Mouse (Mus musculus) ES-Bruce4 (cell line): ENCODE data around the gene Lemd1. TPM values are rescaled to one million over a fixed set of nuclear protein-coding genes. Genes with fewer than 3 reads are reported as not detected.
A peak's percentile ranks its signal among the peaks of the same experiment; 100 is the strongest.

Experiments
- H3K27ac ChIP-seq: 2 replicates; pipeline ENCODE4 v1.5.1; 2012; ENCODE audit warnings: low read length, inconsistent platforms; ENCODE audit not compliant: insufficient read depth
- H3K27me3 ChIP-seq: 2 replicates; pipeline ENCODE4 v1.6.1; 2012; ENCODE audit warnings: mild to moderate bottlenecking, low read length, inconsistent platforms; ENCODE audit not compliant: control insufficient read depth, poor library complexity, insufficient read depth, severe bottlenecking
- H3K36me3 ChIP-seq: 2 replicates; pipeline ENCODE4 v1.6.1; 2012; ENCODE audit warnings: inconsistent platforms, mild to moderate bottlenecking, low read length, moderate library complexity; ENCODE audit not compliant: control insufficient read depth, poor library complexity, insufficient read depth, severe bottlenecking
- H3K4me1 ChIP-seq: one replicate; pipeline ENCODE4 v1.8.1; 2011; ENCODE audit warnings: low read length; ENCODE audit not compliant: control insufficient read depth, insufficient read depth
- H3K4me3 ChIP-seq: 2 replicates; pipeline ENCODE4 v1.5.1; 2011; ENCODE audit warnings: low read depth, mild to moderate bottlenecking, low read length
- H3K9ac ChIP-seq: 2 replicates; pipeline ENCODE4 v1.6.1; 2012; ENCODE audit warnings: low read depth, mild to moderate bottlenecking, inconsistent platforms; ENCODE audit not compliant: poor library complexity, severe bottlenecking
- H3K9me3 ChIP-seq: replicated peaks from 2 replicates; pipeline ENCODE4 v1.6.1; 2012; ENCODE audit warnings: mild to moderate bottlenecking, low read length, inconsistent platforms; ENCODE audit not compliant: control insufficient read depth, poor library complexity, insufficient read depth, severe bottlenecking
- CTCF ChIP-seq: IDR thresholded peaks from one replicate; pipeline ENCODE4 v1.8.1; 2011; ENCODE audit warnings: low read depth, low read length
- EP300 ChIP-seq: IDR thresholded peaks from 2 replicates; pipeline ENCODE4 v1.6.1; 2011; ENCODE audit warnings: low read depth, low read length; ENCODE audit not compliant: insufficient read depth
- POLR2A ChIP-seq: IDR thresholded peaks from one replicate; pipeline ENCODE4 v1.8.1; 2011; ENCODE audit warnings: low read length; ENCODE audit not compliant: insufficient read depth
- polyA plus RNA-seq: library from polyadenylated mRNA; stranded (reverse); fragments of >200 nt; gene quantifications from 2 replicates; pipeline ENCODE4 v1.2.4, GENCODE M21; 2011; ENCODE audit warnings: low read depth; ENCODE audit not compliant: missing spikeins, insufficient read depth, insufficient read length

Lemd1 gene
- polyA plus RNA-seq, 1 experiment = 20.0 TPM

DNA sequence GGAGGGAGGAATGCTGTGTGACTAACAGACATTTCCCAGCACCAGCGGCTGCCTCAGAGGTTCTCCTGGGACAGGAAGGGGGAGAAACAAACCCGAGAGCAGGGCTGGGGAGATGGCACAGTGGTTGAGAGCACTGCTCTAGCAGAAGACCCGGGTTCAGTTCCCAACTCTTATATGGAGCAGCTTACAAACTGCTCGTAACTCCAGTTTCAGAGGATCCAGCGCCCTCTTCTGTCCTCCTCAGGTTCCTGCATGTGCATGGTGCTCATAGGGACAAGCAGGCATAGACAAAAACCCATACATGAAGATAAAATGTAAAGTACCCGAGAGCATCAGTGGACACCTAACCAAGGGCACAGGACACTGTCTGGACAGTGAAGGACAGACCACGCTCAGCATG, 19.7 kb downstream of the Lemd1 start:
- Histone ChIP-seq H3K4me3 (no peak overlapping the region), H3K27ac (no peak overlapping the region), H3K27me3 (no peaks in the 10 kb centered on the region), H3K4me1 (peaks cover 8% of the 10 kb centered on the region), H3K9ac (no peak overlapping the region), H3K9me3 (no peaks in the 10 kb centered on the region), H3K36me3 (no peaks in the 10 kb centered on the region)
- TF ChIP-seq POLR2A = no peak
- peak; percentile 81 for TF ChIP-seq CTCF
- TF ChIP-seq EP300 = no peak

DNA sequence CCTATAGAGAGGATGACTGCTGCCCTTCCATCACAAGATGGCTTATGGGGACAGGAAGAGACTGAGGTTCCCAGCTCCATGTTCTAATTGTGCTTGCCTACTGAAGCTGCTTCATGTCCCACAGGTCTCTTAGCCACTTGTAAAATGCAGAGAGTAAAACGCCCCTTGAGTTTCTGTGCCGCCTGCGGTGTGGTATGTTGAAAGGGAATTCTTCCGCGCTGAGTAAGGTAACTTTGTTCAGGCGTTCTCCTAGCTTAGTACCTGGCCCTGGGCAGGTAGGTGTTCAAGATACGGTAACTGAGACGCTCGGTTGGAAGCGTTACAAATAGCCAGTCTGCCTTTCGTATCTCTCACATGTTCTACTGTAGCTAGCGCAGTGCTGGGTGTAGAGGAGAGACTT, 20.4 kb downstream of the Lemd1 start:
- no peaks in the 10 kb centered on the region for H3K27me3 ChIP-seq
- no peak overlapping the region for H3K27ac ChIP-seq
- no peaks in the 10 kb centered on the region for H3K9me3 ChIP-seq
- TF ChIP-seq EP300 (no peak), CTCF (no peak), POLR2A (no peak)
- no peaks in the 10 kb centered on the region for H3K36me3 ChIP-seq
- no peak overlapping the region for H3K4me3 ChIP-seq
- peak overlapping the region; percentile 4; the same call in 1 of the 2 replicates for H3K9ac ChIP-seq
- H3K4me1 ChIP-seq = peaks cover 8% of the 10 kb centered on the region

DNA sequence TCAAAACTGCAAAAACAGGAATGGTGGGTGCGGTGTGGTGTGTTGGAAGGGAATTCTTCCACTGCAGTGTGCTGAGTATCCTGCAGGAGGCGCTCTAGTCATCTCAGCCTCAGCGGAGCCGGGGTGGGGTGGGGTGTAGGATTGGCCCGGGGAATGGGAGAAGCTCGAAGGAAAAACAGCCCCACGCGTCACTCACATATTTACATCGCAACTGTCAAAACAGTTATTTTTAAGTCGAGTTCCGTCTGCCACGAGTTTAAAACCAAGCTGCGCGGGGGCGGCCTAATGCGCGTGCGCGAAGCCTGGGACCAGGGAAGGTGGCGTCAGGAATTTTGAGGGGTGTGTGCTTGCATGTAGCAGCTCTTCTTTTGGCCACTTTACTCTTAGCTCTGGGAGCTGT, 21.0 kb downstream of the Lemd1 start:
- peaks cover 8% of the 10 kb centered on the region for H3K4me1 ChIP-seq
- TF ChIP-seq POLR2A (no peak), CTCF (peak; percentile 87), EP300 (no peak)

GRCm38 (mm10) chr1:132213076-132213475, 21.8 kb downstream of the Lemd1 start:
- Histone ChIP-seq H3K4me3 (no peak overlapping the region), H3K27ac (no peak overlapping the region), H3K4me1 (peaks cover 2% of the 10 kb centered on the region), H3K27me3 (no peaks in the 10 kb centered on the region), H3K9ac (no peak overlapping the region), H3K36me3 (no peaks in the 10 kb centered on the region), H3K9me3 (no peaks in the 10 kb centered on the region)
- TF ChIP-seq CTCF (no peak), EP300 (no peak), POLR2A (no peak)

More for the DNA sequence above, 21.0 kb downstream of the Lemd1 start:
- H3K36me3 ChIP-seq = no peaks in the 10 kb centered on the region
- H3K9ac ChIP-seq = peak overlapping the region; percentile 4; the same call in 1 of the 2 replicates
- no peaks in the 10 kb centered on the region for H3K27me3 ChIP-seq
- no peaks in the 10 kb centered on the region for H3K9me3 ChIP-seq
- H3K4me3 ChIP-seq = peak overlapping the region; percentile 62
- no peak overlapping the region for H3K27ac ChIP-seq

- H3K27ac ChIP-seq = no peak overlapping the region
- TF ChIP-seq POLR2A = no peak
- no peak for TF ChIP-seq EP300
- TF ChIP-seq CTCF = no peak
- H3K4me3 ChIP-seq = no peak overlapping the region
- H3K36me3 ChIP-seq = no peaks in the 10 kb centered on the region
- H3K4me1 ChIP-seq = no peaks in the 10 kb centered on the region
- H3K9me3 ChIP-seq = no peaks in the 10 kb centered on the region
- no peak overlapping the region for H3K9ac ChIP-seq
- H3K27me3 ChIP-seq = no peaks in the 10 kb centered on the region
Measured at GRCm38 (mm10) chr1:132216276-132216675, 25.0 kb downstream of the Lemd1 start.

- H3K36me3 ChIP-seq = no peaks in the 10 kb centered on the region
- H3K27ac ChIP-seq = no peak overlapping the region
- H3K4me3 ChIP-seq = no peak overlapping the region
- H3K4me1 ChIP-seq = no peaks in the 10 kb centered on the region
- H3K9ac ChIP-seq = no peak overlapping the region
- H3K9me3 ChIP-seq = no peaks in the 10 kb centered on the region
- TF ChIP-seq POLR2A (no peak), CTCF (no peak), EP300 (no peak)
- H3K27me3 ChIP-seq = no peaks in the 10 kb centered on the region
Measured at GRCm38 (mm10) chr1:132221627-132222026, 30.4 kb downstream of the Lemd1 start.
